Mouse (Mus musculus): ENCODE results near the gene Olfr559. TPM values are rescaled to one million over a fixed set of nuclear protein-coding genes. Genes with fewer than 3 reads are reported as not detected.

The Olfr559 gene
- polyA plus RNA-seq, 1 experiment = not detected

- no peak for TF ChIP-seq CTCF (IDR thresholded peaks at IDR 0.05; ENCODE audit: low read depth, low read length)
- no peak for TF ChIP-seq POLR2A (IDR thresholded peaks at IDR 0.05; ENCODE audit: borderline replicate concordance, low read depth, low read length)
- H3K4me3 ChIP-seq (ENCODE audit: insufficient read depth, low read length) = peak within 1 kb of the TSS; percentile 77
- no peak within 1 kb of the TSS; the same call in 1 of the 2 replicates for H3K27ac ChIP-seq (ENCODE audit: insufficient read depth, low read depth, low read length)
- no peaks in the 10 kb centered on the region; the same call in 1 of the 2 replicates for H3K4me1 ChIP-seq (ENCODE audit: control insufficient read depth, insufficient read depth, low read length)
Observed at GRCm38 (mm10) chr7:102686944-102687501, 40.3 kb downstream of the Olfr559 start, which contains the start of gene Trim68. Gene Trim68 (minus strand): TSS chr7:102687327.

DNA sequence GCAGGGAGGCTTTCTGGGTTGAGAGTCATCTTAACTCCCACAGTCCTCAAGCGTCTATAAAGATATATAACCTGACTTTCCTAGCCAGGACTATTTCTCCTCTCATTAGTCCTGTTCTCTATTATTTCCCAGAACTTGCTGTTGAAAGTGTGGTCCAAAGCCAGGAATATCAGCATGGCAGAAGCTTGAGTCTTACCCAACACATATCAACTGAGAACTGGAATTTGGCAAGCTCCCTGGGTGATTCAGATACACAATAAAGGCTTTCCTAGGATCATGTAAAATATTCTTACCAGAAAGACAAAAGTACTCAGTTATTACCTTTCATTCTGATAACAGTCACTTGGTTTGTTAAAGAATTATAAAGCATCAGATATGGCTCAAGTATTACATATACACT is 45.4 kb downstream of the Olfr559 start:
- H3K4me3 ChIP-seq (ENCODE audit: insufficient read depth, low read length) = no peak overlapping the region
- TF ChIP-seq POLR2A (IDR thresholded peaks at IDR 0.05; ENCODE audit: borderline replicate concordance, low read depth, low read length) = no peak
- TF ChIP-seq CTCF (IDR thresholded peaks at IDR 0.05; ENCODE audit: low read depth, low read length) = no peak
- no peaks in the 10 kb centered on the region; the same call in 1 of the 2 replicates for H3K4me1 ChIP-seq (ENCODE audit: control insufficient read depth, insufficient read depth, low read length)
- H3K27ac ChIP-seq (ENCODE audit: insufficient read depth, low read depth, low read length) = no peak overlapping the region

DNA sequence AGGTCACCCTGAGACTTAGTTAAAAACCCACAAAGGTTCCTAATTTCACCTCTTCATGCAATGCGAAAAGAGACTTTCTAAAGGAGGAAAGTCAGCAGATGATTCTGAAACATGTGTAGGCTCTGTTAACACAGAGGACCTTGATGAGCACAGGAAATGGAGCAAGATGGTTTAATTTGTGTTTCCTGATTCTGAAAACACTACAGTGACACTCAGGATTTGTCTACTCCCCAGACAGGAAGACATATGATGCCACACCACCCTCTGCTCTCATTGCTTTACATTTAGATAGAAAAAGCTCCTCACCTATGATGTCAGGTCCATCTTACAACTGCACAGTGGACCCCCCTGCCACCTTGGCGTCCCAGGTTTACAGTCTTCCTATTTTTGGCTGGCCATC is 51.1 kb downstream of the Olfr559 start:
- TF ChIP-seq POLR2A (IDR thresholded peaks at IDR 0.05; ENCODE audit: borderline replicate concordance, low read depth, low read length) (no peak), CTCF (IDR thresholded peaks at IDR 0.05; ENCODE audit: low read depth, low read length) (no peak)
- no peaks in the 10 kb centered on the region for H3K4me1 ChIP-seq (ENCODE audit: control insufficient read depth, insufficient read depth, low read length)
- H3K4me3 ChIP-seq (ENCODE audit: insufficient read depth, low read length) = no peak overlapping the region
- H3K27ac ChIP-seq (ENCODE audit: insufficient read depth, low read depth, low read length) = no peak overlapping the region

Other genes with a start within 250 kb of the Olfr559 start
- not detected in 2 replicates for gene Olfr543, start 245.8 kb downstream of the Olfr559 start, polyA plus RNA-seq (2012; ENCODE audit: insufficient read depth, insufficient read length, missing spikeins)
- not detected in 2 replicates for gene Olfr544, start 239.2 kb downstream of the Olfr559 start, polyA plus RNA-seq (2012; ENCODE audit: insufficient read depth, insufficient read length, missing spikeins)
- not detected in 2 replicates for gene Olfr545, start 227.9 kb downstream of the Olfr559 start, polyA plus RNA-seq (2012; ENCODE audit: insufficient read depth, insufficient read length, missing spikeins)
- not detected in 2 replicates for gene Olfr547, start 192.7 kb downstream of the Olfr559 start, polyA plus RNA-seq (2012; ENCODE audit: insufficient read depth, insufficient read length, missing spikeins)
- gene Olfr548-ps1, start 186.6 kb downstream of the Olfr559 start, polyA plus RNA-seq (2012; ENCODE audit: insufficient read depth, insufficient read length, missing spikeins) = not detected in 2 replicates
- not detected in 2 replicates for gene Olfr549, start 177.6 kb downstream of the Olfr559 start, polyA plus RNA-seq (2012; ENCODE audit: insufficient read depth, insufficient read length, missing spikeins)
- gene Trim21, start 162.0 kb downstream of the Olfr559 start, polyA plus RNA-seq (2012; ENCODE audit: insufficient read depth, insufficient read length, missing spikeins) = 38.1 and 42.5 TPM in 2 replicates
- gene Olfr550, start 156.0 kb downstream of the Olfr559 start, polyA plus RNA-seq (2012; ENCODE audit: insufficient read depth, insufficient read length, missing spikeins) = not detected in 2 replicates
- not detected in 2 replicates for gene Olfr551, start 135.6 kb downstream of the Olfr559 start, polyA plus RNA-seq (2012; ENCODE audit: insufficient read depth, insufficient read length, missing spikeins)
- gene Olfr552, start 129.7 kb downstream of the Olfr559 start, polyA plus RNA-seq (2012; ENCODE audit: insufficient read depth, insufficient read length, missing spikeins) = not detected in 2 replicates
- not detected in 2 replicates for gene Olfr553, start 109.3 kb downstream of the Olfr559 start, polyA plus RNA-seq (2012; ENCODE audit: insufficient read depth, insufficient read length, missing spikeins)
- gene Olfr554, start 89.1 kb downstream of the Olfr559 start, polyA plus RNA-seq (2012; ENCODE audit: insufficient read depth, insufficient read length, missing spikeins) = not detected in 2 replicates
- not detected in 2 replicates for gene Olfr555, start 68.7 kb downstream of the Olfr559 start, polyA plus RNA-seq (2012; ENCODE audit: insufficient read depth, insufficient read length, missing spikeins)
- gene Olfr556, start 62.6 kb downstream of the Olfr559 start, polyA plus RNA-seq (2012; ENCODE audit: insufficient read depth, insufficient read length, missing spikeins) = not detected in 2 replicates
- gene Trim68, start 40.2 kb downstream of the Olfr559 start, polyA plus RNA-seq (2012; ENCODE audit: insufficient read depth, insufficient read length, missing spikeins) = 9.3 and 10.5 TPM in 2 replicates
- gene Olfr557, start 31.6 kb downstream of the Olfr559 start, polyA plus RNA-seq (2012; ENCODE audit: insufficient read depth, insufficient read length, missing spikeins) = not detected in 2 replicates
- not detected in 2 replicates for gene Olfr558, start 25.3 kb downstream of the Olfr559 start, polyA plus RNA-seq (2012; ENCODE audit: insufficient read depth, insufficient read length, missing spikeins)
- not detected in 2 replicates for gene Olfr33, start 8.4 kb downstream of the Olfr559 start, polyA plus RNA-seq (2012; ENCODE audit: insufficient read depth, insufficient read length, missing spikeins)
- gene Olfr560, start 31.9 kb upstream of the Olfr559 start, polyA plus RNA-seq (2012; ENCODE audit: insufficient read depth, insufficient read length, missing spikeins) = not detected in 2 replicates
- gene Olfr78, start 32.0 kb upstream of the Olfr559 start, polyA plus RNA-seq (2012; ENCODE audit: insufficient read depth, insufficient read length, missing spikeins) = not detected in 2 replicates
- not detected in 2 replicates for gene Olfr561, start 43.7 kb upstream of the Olfr559 start, polyA plus RNA-seq (2012; ENCODE audit: insufficient read depth, insufficient read length, missing spikeins)
- not detected in 2 replicates for gene Olfr564, start 76.0 kb upstream of the Olfr559 start, polyA plus RNA-seq (2012; ENCODE audit: insufficient read depth, insufficient read length, missing spikeins)
- not detected in 2 replicates for gene Olfr566, start 131.3 kb upstream of the Olfr559 start, polyA plus RNA-seq (2012; ENCODE audit: insufficient read depth, insufficient read length, missing spikeins)
- gene Olfr568, start 149.6 kb upstream of the Olfr559 start, polyA plus RNA-seq (2012; ENCODE audit: insufficient read depth, insufficient read length, missing spikeins) = not detected in 2 replicates
- not detected in 2 replicates for gene Olfr569, start 163.4 kb upstream of the Olfr559 start, polyA plus RNA-seq (2012; ENCODE audit: insufficient read depth, insufficient read length, missing spikeins)
- not detected in 2 replicates for gene Olfr570, start 167.1 kb upstream of the Olfr559 start, polyA plus RNA-seq (2012; ENCODE audit: insufficient read depth, insufficient read length, missing spikeins)
- gene Olfr571, start 190.0 kb upstream of the Olfr559 start, polyA plus RNA-seq (2012; ENCODE audit: insufficient read depth, insufficient read length, missing spikeins) = 0.11 TPM in 1 of 2 replicates, not detected in the other
- not detected in 2 replicates for gene Olfr572, start 196.9 kb upstream of the Olfr559 start, polyA plus RNA-seq (2012; ENCODE audit: insufficient read depth, insufficient read length, missing spikeins)
- gene Olfr573-ps1, start 215.1 kb upstream of the Olfr559 start, polyA plus RNA-seq (2012; ENCODE audit: insufficient read depth, insufficient read length, missing spikeins) = not detected in 2 replicates
- gene Olfr574, start 221.0 kb upstream of the Olfr559 start, polyA plus RNA-seq (2012; ENCODE audit: insufficient read depth, insufficient read length, missing spikeins) = not detected in 2 replicates
- gene Olfr575, start 231.3 kb upstream of the Olfr559 start, polyA plus RNA-seq (2012; ENCODE audit: insufficient read depth, insufficient read length, missing spikeins) = not detected in 2 replicates
- not detected in 2 replicates for gene Olfr576, start 235.2 kb upstream of the Olfr559 start, polyA plus RNA-seq (2012; ENCODE audit: insufficient read depth, insufficient read length, missing spikeins)
- gene Olfr577, start 248.5 kb upstream of the Olfr559 start, polyA plus RNA-seq (2012; ENCODE audit: insufficient read depth, insufficient read length, missing spikeins) = not detected in 2 replicates